Mouse (Mus musculus) mature B cell (primary cell): ENCODE measurements around the gene Surf1.

Source experiments
- in situ Hi-C: fragments of 300-500 bp; cut with MboI; formaldehyde crosslinking; loops from 2 replicates; pipeline ENCODE4 v1.14.3; 2019

Gene Surf1

GRCm38 (mm10) chr2:26915927-26916728 is at the start of gene Surf1, which contains the start of gene Surf2:
Gene Surf1, minus strand, starts transcription at chr2:26916530.
Gene Surf2, plus strand, starts transcription at chr2:26916367.
- in situ Hi-C loops, result loop anchor here (25.0 kb wide), 2 partner anchors 479 to 1354 kb away; partner anchors contain the start of genes Edf1, Mamdc4 and Sec16a

DNA sequence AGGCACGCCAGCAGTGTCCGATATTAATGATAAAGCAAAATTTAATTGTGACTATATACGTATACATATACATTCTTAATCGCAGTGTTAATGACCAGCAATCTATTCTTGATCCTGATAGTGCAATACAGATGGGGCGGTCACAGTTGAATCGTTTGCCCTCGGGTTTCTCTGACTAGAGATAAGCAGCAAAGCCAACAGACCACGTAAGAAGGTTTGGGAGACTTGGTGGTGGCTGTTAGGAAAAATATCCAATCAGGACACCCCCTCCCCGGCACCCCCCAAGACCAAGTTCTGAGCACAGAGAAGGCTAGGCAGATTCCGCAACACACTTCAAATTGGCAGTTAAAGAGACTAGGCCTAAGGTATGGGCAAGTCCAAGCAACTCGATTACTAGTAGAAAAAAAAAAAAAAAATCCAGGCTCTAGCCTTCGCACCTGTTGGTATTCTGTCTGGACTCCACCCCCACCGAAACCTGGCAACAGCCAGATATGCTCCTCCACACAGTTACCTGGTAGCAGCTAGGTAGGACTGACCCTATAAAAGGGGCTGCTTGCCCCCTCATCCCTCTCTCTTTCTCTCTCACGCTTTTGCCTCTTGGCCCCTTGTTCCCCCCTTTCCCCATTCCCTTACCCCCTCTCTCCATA is 48.5 kb upstream of the Surf1 start:
- in situ Hi-C loops, result no loop called here

- in situ Hi-C loops, result no loop called here
Observed at GRCm38 (mm10) chr2:26963923-26964723, 47.8 kb upstream of the Surf1 start, which contains the start of gene Rexo4. Gene Rexo4, minus strand, starts transcription at chr2:26964386.

DNA sequence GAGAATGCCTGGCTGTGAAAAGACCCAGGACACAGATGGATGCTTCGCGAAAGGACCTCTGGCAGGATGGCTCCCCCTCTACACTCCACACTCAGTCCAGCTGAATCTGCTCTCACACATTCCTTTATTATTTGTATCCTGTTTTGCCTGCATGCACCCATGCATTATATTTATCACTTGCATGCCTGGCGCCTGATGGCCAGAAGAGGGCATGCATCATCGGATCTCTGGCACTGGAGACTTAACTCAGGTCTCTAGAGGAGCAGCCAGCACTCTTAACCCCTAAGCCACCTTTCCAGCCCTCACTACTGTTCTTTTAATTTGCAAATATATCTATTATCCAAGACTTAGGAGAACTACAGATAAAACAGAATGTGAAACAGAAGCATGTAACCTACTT is 44.4 kb upstream of the Surf1 start:
- in situ Hi-C loops, result no loop called here

- in situ Hi-C loops, result no loop called here
Observed at GRCm38 (mm10) chr2:26957488-26957859, 41.1 kb upstream of the Surf1 start.

DNA sequence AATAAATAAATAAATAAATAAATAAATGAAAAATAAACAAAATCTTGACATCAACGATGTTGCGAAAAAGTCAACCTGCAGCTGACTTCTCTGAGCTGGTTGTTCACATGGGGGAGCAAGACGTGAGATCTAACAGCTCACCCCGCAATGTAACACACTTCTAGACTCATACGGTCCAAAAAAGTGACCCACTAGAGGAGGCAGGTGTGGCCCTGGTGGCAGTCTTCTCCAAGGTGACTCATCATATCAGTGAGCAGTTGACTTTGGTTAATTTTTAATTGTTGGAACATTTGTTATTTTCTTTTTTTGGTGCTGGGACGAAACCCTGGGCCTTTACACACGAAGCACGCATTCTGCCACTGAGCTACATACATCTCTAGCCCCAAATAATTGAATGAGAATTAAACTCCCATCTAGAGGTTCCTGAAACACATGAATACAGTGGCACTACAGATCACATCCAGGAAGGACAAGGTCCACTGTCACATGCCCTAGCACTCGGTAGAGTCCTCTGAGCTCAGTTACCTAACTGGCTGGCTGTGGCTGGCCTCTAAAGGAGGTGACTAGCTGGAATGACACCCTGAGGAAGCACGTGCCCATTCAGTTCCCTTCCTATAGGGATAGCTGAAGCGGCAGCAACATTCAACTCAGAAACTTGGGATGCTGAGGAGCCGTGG is 40.6 kb upstream of the Surf1 start:
- in situ Hi-C loops, result no loop called here

DNA sequence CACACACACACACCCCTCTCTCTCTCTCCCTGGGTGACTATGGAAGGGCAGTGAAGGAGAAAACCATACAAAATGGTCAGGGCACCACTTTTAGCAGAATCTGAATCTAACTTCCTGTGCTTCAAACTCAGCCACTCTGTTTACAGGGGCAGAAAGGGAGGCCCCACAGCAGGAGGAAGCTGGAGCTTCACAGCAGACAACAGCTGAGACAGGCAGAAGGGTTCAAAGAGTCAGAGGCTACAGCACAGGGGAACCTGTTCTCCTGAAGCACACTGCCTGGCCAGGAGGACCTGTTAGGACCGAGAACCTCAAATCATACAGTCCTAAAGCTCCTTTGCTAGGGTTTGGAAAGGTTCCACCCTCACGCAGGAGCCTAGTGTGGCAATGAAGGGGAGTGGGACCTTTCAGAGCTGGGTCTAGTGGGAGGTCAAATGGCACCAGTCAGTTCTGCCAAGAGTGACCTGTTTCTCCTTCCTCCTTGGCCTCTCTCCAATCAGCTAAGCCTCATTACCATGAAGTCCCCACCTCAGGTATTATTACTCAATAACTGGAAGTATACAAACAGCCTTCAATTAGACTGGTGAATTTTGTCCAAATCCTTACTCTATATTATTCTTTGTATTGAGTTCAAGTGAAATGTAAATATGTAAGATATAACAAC is 38.5 kb upstream of the Surf1 start:
- in situ Hi-C loops, result no loop called here

DNA sequence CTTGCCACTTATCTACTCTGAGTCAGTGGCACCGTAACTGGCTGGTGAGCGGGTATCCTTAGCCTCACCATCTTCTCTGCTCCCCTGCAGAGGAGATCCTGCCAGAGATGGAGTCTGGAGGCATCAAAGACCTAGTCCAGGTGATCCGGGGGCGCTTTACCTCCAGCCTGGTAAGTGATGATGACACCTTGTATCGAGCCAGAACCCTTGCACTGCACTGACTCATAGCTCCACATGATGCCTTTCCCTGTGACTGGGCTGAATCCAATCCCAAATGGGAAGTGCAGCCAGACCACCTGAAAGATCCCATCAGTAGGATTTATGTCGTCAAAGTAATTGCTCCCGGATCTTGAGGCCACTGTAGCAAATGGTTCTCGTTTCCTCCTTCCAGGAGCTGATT is 36.5 kb upstream of the Surf1 start:
- in situ Hi-C loops, result no loop called here

GRCm38 (mm10) chr2:26952193-26952592 is 35.9 kb upstream of the Surf1 start:
- in situ Hi-C loops, result no loop called here

GRCm38 (mm10) chr2:26951346-26951905 is 35.1 kb upstream of the Surf1 start:
- in situ Hi-C loops, result no loop called here

DNA sequence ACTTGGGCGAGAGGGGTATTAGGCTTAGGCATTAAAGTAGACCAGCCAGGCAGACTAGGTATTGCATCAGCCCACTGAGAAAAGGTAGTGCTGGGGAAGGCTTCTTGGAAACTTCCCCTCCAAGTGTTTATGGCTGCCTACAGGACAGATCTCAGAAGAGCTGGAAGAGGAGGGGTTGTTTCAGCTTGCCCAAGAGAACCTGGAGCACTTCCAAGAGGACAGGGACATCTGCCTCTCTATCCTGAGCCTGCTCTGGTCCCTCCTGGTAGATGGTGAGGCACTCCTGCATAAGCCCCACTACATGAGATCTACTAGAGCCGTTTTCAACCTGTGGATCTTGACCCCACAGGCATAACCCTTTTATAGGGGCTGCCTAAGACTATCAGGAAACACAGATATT is 34.1 kb upstream of the Surf1 start:
- in situ Hi-C loops, result no loop called here

DNA sequence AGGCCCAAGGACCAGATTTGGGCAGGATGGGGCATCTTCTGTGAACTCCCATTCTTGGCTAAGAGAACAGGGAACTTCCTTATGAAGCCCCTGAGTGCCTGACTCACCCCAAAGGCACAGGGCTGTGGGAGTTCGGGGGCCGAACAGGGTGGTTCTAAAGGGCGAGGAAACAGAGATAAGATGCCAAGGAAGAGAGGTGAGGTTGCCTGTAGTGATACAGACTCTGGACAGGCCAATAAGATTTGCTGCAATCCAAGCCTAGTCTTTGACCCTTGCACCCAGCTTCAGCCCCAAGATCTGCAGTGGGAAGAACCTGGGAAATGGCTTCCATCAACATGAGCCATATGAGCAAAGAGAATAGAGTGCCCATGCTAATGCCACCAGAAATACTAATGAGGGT is 26.9 kb upstream of the Surf1 start:
- in situ Hi-C loops, result no loop called here

GRCm38 (mm10) chr2:26941539-26941938 is 25.2 kb upstream of the Surf1 start:
- in situ Hi-C loops, result no loop called here

DNA sequence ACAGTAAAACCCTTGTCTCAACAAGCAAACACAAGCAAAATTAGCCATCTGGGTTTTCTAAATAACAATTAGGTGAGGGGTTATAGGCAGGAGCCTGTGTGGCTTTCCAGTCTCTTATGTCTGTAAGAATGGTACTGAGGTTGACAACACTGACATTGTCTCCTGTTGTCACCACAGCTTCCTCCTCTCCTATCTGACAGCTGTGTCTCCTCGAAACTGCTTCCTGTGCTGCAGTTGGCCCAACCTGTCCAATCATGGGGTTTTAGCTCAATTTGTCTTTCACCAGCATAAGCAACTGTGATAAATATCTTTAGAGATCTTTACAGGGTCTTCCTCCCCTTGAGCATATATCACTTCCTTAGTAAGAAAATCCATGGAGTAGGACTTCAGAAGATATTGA is 20.1 kb upstream of the Surf1 start:
- in situ Hi-C loops, result loop anchor here (10.0 kb wide), 1 partner anchor 98 kb away; no protein-coding TSS in a partner anchor

DNA sequence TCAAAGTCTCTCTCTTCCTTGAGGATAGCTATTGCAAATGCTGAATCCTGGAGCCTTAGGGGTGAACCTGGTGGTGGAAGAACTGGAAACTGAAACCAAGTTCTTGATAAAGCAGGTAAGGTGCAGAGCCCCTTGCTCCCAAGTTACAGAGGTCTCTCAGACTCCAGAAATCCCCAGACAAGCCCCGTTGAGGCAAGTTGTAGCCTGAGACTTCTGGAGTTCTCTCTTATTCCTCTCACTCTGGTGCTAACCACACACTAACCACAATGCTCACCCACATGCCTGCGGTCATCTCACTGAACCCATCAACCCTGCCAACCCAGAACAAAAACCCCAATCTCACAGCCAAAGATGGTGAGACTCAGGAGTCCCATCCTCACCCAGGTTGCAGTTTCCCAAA is 19.0 kb upstream of the Surf1 start:
- in situ Hi-C loops, result loop anchor here (10.0 kb wide), 1 partner anchor 100 kb away; no protein-coding TSS in a partner anchor

GRCm38 (mm10) chr2:26933304-26934055 is 17.1 kb upstream of the Surf1 start, which contains the start of the genes Surf4 and Stkld1:
Gene Surf4, minus strand, starts transcription at chr2:26933928.
Gene Stkld1, plus strand, starts transcription at chr2:26934047.
- in situ Hi-C loops, result loop anchor here (10.0 kb wide), 1 partner anchor 101 kb away; no protein-coding TSS in a partner anchor

GRCm38 (mm10) chr2:26932473-26933303 is 16.4 kb upstream of the Surf1 start:
- in situ Hi-C loops, result loop anchor here (10.0 kb wide), 1 partner anchor 102 kb away; no protein-coding TSS in a partner anchor

DNA sequence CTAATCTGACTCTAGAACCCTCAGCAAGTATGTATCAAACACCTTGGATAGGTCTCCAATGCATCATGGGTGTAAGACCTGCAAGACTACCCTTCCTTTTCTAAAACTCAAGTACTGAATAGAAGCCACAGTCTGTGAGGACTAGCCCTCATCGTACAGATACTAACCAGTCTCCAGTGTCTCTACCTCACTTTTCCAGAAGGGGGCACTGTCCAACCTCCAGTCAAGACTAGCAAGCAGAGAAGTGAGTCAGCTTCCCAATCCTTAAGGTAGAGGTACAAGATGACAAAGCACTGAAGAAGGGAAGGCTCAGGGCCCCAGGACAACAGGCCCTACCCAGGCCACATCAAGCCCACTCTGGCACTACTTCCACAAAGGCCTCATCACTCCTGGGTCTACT is 14.1 kb upstream of the Surf1 start:
- in situ Hi-C loops, result loop anchor here (10.0 kb wide), 1 partner anchor 104 kb away; no protein-coding TSS in a partner anchor
